Mouse (Mus musculus): Measurements from ENCODE around the gene Ngrn.

Ngrn gene

GRCm38 (mm10) chr7:80260625-80261371 lies at the start of gene Ngrn:
TSS of gene Ngrn (plus strand) at chr7:80261215.
- peak; percentile 84 for DNase-seq

GRCm38 (mm10) chr7:80213604-80214003 lies 47.4 kb upstream of the Ngrn start:
- no peak for DNase-seq

- no peak for DNase-seq
Observed at GRCm38 (mm10) chr7:80214459-80214858, 46.6 kb upstream of the Ngrn start.

GRCm38 (mm10) chr7:80215398-80215797 lies 45.6 kb upstream of the Ngrn start:
- peak; percentile 89 for DNase-seq

DNA sequence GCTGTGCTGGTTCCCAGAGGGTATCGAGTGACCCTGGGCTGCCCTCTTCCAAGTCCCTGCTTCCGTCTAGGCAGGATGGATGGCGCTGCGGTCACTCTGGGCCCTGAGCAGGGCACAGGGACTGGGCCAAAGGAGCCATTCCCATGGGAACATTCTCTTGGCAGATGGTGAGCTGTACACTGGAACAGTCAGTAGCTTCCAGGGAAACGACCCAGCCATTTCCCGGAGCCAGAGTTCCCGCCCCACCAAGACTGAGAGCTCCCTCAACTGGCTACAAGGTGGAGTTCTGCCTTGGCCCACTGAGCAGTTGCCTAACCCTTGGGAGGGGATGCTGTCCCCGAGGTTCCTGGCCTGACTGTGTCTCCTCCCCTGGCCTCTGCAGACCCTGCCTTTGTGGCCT lies 44.4 kb upstream of the Ngrn start:
- DNase-seq = no peak

DNA sequence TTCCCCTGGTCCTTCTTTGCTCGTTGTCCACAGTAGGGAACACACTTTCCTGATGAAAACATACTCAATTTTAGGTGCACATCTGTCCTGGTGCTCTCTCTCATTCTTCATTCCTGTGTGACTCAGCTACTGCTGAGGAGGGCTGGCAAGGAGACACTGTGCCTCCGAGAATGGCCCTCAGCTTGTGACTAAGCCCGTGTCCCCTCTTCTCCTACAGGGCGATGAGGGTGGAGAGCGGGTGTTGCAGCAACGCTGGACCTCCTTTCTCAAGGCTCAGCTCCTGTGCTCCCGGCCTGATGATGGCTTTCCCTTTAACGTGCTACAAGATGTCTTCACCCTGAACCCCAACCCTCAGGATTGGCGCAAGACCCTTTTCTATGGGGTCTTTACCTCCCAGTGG lies 42.3 kb upstream of the Ngrn start:
- no peak for DNase-seq

DNA sequence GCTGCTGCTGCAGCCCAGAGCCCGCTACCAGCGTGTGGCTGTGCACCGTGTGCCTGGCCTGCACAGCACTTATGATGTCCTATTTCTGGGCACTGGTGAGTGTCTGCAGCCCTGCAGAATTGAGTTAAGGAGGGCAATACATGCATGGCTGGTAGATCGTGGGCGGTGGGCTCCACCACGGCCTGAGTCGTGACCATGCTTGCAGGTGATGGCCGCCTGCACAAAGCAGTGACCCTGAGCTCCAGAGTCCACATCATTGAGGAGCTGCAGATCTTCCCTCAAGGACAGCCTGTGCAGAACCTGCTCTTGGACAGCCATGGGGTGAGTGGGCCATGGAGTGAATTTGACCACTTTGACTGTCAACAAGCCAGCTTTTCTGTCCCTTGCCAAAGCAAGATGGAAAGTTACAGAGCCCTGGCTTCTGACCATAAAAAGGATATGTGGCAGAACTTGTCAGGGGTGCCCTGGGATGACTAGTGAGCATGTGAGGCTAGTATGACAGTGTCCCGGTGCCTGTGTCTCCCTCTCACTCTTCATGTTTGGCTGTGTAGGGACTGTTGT lies 40.7 kb upstream of the Ngrn start:
- no peak for DNase-seq

GRCm38 (mm10) chr7:80221179-80221750 lies 39.8 kb upstream of the Ngrn start:
- DNase-seq = no peak

GRCm38 (mm10) chr7:80227065-80227464 lies 34.0 kb upstream of the Ngrn start:
- no peak for DNase-seq

DNA sequence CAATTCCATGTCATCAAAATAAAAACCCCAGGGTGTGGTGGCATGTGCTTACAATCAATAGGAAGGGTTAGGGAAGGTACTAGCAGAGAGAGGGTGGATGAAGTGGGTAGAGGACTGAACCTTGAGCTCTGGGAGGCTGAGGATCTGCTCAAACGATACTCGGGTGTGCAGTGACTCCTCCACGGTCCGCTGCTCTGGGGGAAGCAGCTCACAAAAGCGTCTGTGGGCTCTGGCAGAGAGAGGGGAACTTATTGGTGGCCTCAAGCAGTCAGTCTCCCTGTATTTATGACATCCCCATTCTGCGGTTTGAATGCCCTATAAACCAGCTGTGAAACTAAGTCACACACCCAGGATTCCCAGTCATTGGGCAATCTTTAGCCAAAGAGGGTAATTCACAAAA lies 30.8 kb upstream of the Ngrn start:
- no peak for DNase-seq

GRCm38 (mm10) chr7:80231971-80232488 lies 29.0 kb upstream of the Ngrn start:
- no peak for DNase-seq

DNA sequence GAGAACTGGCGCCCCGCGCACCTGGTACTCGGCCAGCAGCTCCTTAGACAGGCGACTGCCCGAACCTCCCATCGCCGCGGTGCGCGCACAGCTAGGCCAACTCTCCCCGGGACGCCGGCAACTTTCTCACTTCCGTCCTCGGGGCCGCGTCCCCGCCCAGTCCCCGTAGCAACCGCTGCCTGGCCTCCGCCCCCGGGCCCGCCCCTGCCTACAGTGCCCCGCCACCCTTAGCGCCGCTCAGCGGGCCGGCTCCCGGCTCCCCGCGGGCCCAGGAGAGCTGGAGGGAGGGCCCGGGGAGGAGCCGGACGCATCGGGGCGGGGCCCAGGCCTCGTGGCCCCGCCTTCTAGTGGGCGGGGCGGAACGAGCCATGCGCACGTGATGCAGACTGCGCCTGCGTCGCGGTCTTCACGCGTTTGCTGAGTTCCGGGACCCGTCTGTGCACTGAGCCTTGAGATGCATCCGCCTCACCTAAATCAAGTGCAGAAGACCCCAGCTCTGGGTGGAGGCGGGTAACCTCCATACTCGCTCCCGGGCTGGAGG lies 28.5 kb upstream of the Ngrn start, which contains the start of the genes Cib1 and Gdpgp1:
TSS of gene Cib1 (minus strand) at position 325 of the 541 bp plus-strand sequence.
TSS of gene Gdpgp1 (plus strand) at position 377 of the 541 bp plus-strand sequence.
- peak; percentile 99 for DNase-seq

- DNase-seq = peak; percentile 18
Observed at GRCm38 (mm10) chr7:80233799-80234198, 27.2 kb upstream of the Ngrn start.

- no peak for DNase-seq
Observed at GRCm38 (mm10) chr7:80238542-80238941, 22.5 kb upstream of the Ngrn start.

DNA sequence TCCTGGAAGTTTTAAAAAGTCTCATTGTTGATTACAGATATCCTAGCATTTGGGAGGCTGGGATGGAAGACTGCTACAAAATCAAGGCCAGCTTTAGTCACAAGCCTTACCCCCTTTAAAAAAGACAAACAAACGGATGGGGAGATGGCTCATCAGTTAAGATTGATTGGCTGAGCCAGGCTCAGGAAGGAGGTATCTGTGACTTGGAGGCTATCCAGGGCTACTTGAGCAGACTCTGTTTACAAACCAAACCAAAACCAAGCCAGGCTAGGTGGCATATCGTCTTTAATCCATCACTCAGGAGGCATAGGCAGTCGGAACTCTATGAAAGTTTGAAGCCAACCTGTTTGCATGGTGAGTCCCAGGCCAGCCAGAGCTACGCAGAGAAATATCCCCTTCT lies 19.4 kb upstream of the Ngrn start:
- DNase-seq = no peak

- no peak for DNase-seq
Observed at GRCm38 (mm10) chr7:80244851-80245250, 16.2 kb upstream of the Ngrn start.

DNA sequence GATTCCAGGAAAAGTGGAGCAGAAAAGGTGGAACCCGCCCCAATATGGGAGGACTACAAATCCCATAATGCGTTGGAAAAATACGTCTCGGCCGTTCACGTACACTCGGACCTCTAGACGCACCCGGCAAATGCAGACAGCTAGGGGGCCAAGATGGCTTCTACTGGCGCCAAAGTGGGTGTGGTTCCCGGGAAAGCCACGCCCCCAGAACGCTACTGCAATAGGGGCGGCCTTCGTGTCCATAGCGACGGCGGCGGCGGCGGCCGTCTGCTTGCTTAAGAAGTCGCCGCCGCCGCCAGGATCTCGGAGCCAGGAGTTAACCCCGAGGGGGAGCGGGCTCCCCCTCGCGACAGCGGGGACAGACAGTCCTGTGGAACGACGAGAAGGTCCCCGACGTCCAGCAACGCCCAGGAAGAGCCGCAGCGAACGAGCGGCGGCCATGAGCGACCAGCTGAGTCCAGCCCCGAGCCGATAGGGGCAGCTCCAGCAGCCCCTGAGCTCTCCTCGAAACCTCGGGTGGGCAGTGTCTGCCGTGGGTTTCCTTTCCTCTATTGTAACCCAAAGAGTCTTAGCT lies 14.8 kb upstream of the Ngrn start, which contains the start of gene Ttll13:
TSS of gene Ttll13 (plus strand) at position 229 of the 574 bp plus-strand sequence.
- peak; percentile 96 for DNase-seq

- peak; percentile 40 for DNase-seq
Observed at GRCm38 (mm10) chr7:80246859-80247258, 14.2 kb upstream of the Ngrn start.

DNA sequence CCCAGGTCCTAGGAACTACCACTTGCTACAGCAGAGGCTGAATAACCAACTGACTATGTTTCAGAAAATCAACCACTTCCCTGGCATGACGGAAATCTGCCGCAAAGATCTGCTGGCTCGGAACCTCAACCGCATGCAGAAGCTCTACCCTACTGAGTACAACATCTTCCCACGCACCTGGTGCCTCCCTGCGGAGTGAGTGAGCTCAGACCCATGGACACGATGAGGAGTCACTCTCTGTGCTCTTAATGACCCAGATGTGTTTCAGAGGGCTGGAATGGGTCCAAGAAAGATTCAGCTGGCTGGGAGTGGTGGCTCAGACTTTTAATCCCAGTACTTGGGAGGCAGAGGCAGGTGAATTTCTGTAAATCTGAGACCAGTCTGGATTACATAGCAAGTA lies 8.6 kb upstream of the Ngrn start:
- DNase-seq = no peak

DNA sequence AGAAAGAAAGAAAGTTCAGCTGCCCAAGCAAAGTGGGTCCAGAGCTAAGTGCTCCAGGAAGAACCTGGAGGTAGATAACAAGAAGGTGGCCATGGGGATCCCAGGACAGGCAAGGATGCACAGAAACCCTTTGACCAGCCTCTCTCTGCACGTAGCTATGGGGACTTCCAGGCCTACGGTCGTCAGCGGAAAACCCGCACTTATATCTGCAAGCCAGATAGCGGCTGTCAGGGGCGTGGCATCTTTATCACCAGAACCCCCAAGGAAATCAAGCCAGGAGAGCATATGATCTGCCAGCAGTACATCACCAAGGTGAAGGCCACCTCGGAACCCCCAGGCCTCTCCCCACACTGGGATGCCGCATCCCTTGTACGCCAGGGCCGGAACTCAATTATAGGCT lies 8.1 kb upstream of the Ngrn start:
- no peak for DNase-seq

GRCm38 (mm10) chr7:80255981-80256380 lies 5.0 kb upstream of the Ngrn start:
- DNase-seq = no peak

DNA sequence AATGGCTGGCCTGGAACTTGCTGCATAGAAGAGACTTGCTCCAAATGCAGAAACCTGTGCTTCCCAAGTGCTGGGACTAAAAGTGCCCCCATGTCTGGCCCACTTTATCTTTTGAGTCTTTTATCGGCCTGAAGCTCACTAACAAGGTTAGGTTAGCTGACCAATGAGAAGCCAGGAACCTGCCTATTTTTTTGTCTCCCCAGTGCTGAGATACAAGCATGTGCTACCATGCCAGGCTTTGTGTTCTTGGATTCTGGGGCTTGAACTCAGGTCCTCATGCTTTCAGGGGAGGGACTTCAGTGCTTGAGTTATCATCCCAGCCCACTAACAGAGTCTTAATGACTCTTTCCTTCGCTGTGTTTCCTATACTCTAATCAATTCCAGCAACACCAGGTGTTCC lies 3.3 kb upstream of the Ngrn start:
- DNase-seq = no peak

DNA sequence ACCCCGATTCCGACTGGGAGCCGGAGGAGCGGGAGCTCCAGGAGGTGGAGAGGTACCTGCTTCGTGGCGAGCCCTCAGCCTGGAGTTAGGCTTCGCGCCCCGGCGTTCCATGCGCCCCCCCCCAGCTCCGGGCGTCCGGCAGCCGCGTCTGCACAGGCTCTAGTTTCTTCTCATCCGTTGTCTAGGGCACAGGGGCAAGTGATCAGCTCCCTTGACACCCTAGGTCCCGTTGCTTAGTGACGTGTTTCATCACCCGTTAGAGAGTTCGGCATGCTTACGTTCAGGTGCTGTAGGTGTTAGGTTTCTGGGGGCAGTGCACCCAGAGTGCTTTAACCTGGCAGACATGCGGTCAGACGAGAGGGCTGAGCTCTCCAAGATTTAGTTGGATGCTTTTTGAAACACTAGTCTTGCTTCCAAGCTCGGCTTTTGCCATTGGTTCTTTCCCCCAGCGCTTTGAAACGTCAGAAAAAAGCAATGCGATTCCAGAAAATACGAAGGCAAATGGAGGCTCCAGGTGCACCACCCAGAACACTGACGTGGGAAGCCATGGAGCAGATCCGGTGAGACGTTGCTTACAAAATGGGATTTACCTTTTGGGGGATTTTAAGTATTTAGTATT lies 466 bp downstream of the Ngrn start:
- DNase-seq = no peak
